Mouse (Mus musculus): ENCODE results near the gene F12. TPM values are rescaled to one million over a fixed set of nuclear protein-coding genes. Genes with fewer than 3 reads are reported as not detected.

Gene F12
- total RNA-seq (2023), result 1 to 10 TPM; 2.2 TPM

GRCm38 (mm10) chr13:55426613-55427012, at the start of gene F12:
F12 (minus strand) TSS chr13:55426793.

GRCm38 (mm10) chr13:55464027-55464884, 37.7 kb upstream of the F12 start, which contains the start of gene Prr7:
Prr7 (plus strand) TSS chr13:55464267.

GRCm38 (mm10) chr13:55444937-55445315, 18.3 kb upstream of the F12 start, which contains the start of gene Grk6:
Grk6 (plus strand) TSS chr13:55445072.

GRCm38 (mm10) chr13:55414743-55415380, 11.7 kb downstream of the F12 start, which contains the start of gene Pfn3:
Pfn3 (minus strand) TSS chr13:55415232.

GRCm38 (mm10) chr13:55398088-55398487, 28.5 kb downstream of the F12 start, which contains the start of gene Slc34a1:
Slc34a1 (plus strand) TSS chr13:55398187.

GRCm38 (mm10) chr13:55369531-55370114, 57.0 kb downstream of the F12 start, which contains the start of gene Rgs14:
Rgs14 (plus strand) TSS chr13:55369732.

Other genes with a start within 250 kb of the F12 start
- gene Nsd1, start 217.0 kb downstream of the F12 start, total RNA-seq (2023), result 100 to 1,000 TPM in 1 of 2 experiments, 10 to 100 TPM in 1; 99.7 to 103 TPM
- 100 to 1,000 TPM; 196 to 208 TPM for gene Prelid1, start 106.3 kb downstream of the F12 start, total RNA-seq (2023)
- gene Rab24, start 104.8 kb downstream of the F12 start, total RNA-seq (2023), result 10 to 100 TPM; 73.9 to 75.8 TPM
- 10 to 100 TPM; 15.2 to 16.0 TPM for gene Mxd3, start 97.0 kb downstream of the F12 start, total RNA-seq (2023)
- 10 to 100 TPM; 77.1 to 89.8 TPM for gene Lman2, start 64.0 kb downstream of the F12 start, total RNA-seq (2023)
- gene Rgs14, start 57.1 kb downstream of the F12 start, total RNA-seq (2023), result 100 to 1,000 TPM; 106 to 113 TPM
- not detected for gene Slc34a1, start 28.6 kb downstream of the F12 start, total RNA-seq (2023)
- not detected for gene Pfn3, start 11.6 kb downstream of the F12 start, total RNA-seq (2023)
- gene Grk6, start 18.3 kb upstream of the F12 start, total RNA-seq (2023), result 100 to 1,000 TPM; 211 to 221 TPM
- 10 to 100 TPM in 1 of 2 experiments, 1 to 10 TPM in 1; 8.3 to 10.5 TPM for gene Prr7, start 37.5 kb upstream of the F12 start, total RNA-seq (2023)
- gene Dbn1, start 61.3 kb upstream of the F12 start, total RNA-seq (2023), result under 1 TPM; 0.20 to 0.47 TPM
- gene Pdlim7, start 86.9 kb upstream of the F12 start, total RNA-seq (2023), result 100 to 1,000 TPM; 107 to 126 TPM
- gene Dok3, start 102.5 kb upstream of the F12 start, total RNA-seq (2023), result 100 to 1,000 TPM; 326 to 337 TPM
- gene Ddx41, start 109.9 kb upstream of the F12 start, total RNA-seq (2023), result 10 to 100 TPM; 36.1 to 39.6 TPM
- gene Fam193b, start 144.3 kb upstream of the F12 start, total RNA-seq (2023), result 10 to 100 TPM; 84.2 to 84.9 TPM
- 10 to 100 TPM; 61.5 to 73.1 TPM for gene Tmed9, start 146.9 kb upstream of the F12 start, total RNA-seq (2023)
- gene B4galt7, start 173.1 kb upstream of the F12 start, total RNA-seq (2023), result 10 to 100 TPM in 1 of 2 experiments, 1 to 10 TPM in 1; 10.0 to 10.5 TPM
- gene Caml, start 196.2 kb upstream of the F12 start, total RNA-seq (2023), result 10 to 100 TPM; 11.4 to 12.8 TPM
- gene Ddx46, start 208.2 kb upstream of the F12 start, total RNA-seq (2023), result 10 to 100 TPM; 34.6 to 38.5 TPM

Measured in neutrophil, adult 59 days (primary cell).